25 mouse cellular contexts compared by ENCODE assay signal in genomic region chr11:5924699-5925098, GRCm38 (mm10). TPM values are rescaled to one million over a fixed set of nuclear protein-coding genes. Genes with fewer than 3 reads are reported as not detected.
DNase-seq lines count a peak whose midpoint lies in the region; ATAC-seq and TF ChIP-seq lines count a peak whose summit lies in the region.
"Had no signal": no experiment of that assay in that cellular context is flagged by ENCODE, and none has a peak within 500 bp of the region (broad histone marks: within the 10 kb centered on the region; RNA-seq: fewer than 3 reads in every experiment).

No protein-coding gene starts in this region.

- H3K9me3 ChIP-seq in forebrain, embryonic 11.5 days (ENCODE audit: control insufficient read depth, low read length), result no peaks in the 10 kb centered on the region
- no peaks in the 10 kb centered on the region for H3K9me3 ChIP-seq in forebrain, embryonic 12.5 days
- no peaks in the 10 kb centered on the region for H3K9me3 ChIP-seq in heart, embryonic 10.5 days
- H3K9me3 ChIP-seq in CH12.LX (replicated peaks; ENCODE audit: low read length), result peaks cover 2% of the 10 kb centered on the region
- H3K9me3 ChIP-seq: embryonic facial prominence, embryonic 15.5 days had no signal

- no peaks in the 10 kb centered on the region for H3K27me3 ChIP-seq in forebrain, embryonic 11.5 days (ENCODE audit: control insufficient read depth, insufficient read depth, low read length)
- H3K27me3 ChIP-seq in forebrain, embryonic 12.5 days, result no peaks in the 10 kb centered on the region
- H3K27me3 ChIP-seq in heart, embryonic 10.5 days (ENCODE audit: insufficient read depth, poor library complexity, severe bottlenecking), result no peaks in the 10 kb centered on the region
- peaks cover 5% of the 10 kb centered on the region for H3K27me3 ChIP-seq in CH12.LX (replicated peaks)
- H3K27me3 ChIP-seq: embryonic facial prominence, embryonic 13.5 days; embryonic facial prominence, embryonic 15.5 days had no signal

- dilution Hi-C loops in CH12.LX (cut with MboI; ENCODE audit: extremely low pct_ligation_motif_present, extremely low pct_unique_long_range_greater_than_20kb, low sequenced_read_pairs), result no loop called here

- 62% methylated on average over 8 of the region's 8 CpGs for whole genome bisulfite sequencing in forebrain, embryonic 11.5 days
- WGBS in forebrain, embryonic 12.5 days, result 63% methylated on average over 8 of the region's 8 CpGs
- WGBS in heart, embryonic 10.5 days, result 71% methylated on average over 8 of the region's 8 CpGs

- in situ Hi-C loops in CH12.LX (cut with MboI; ENCODE audit: low pct_ligation_motif_present, low pct_unique_long_range_greater_than_20kb, low sequenced_read_pairs), result no loop called here

- no peak for TF ChIP-seq CTCF in CH12.LX (conservative IDR thresholded peaks at IDR 0.05 in 1 of 2, IDR thresholded peaks at IDR 0.05 in 1 of 2; ENCODE audit: low read depth in 2 of 2, low read length in 2 of 2)

- ATAC-seq in forebrain, embryonic 11.5 days (replicated peaks; ENCODE audit: low FRiP score), result no peak
- no peak for ATAC-seq in forebrain, embryonic 12.5 days (ENCODE audit: low FRiP score)
- ATAC-seq: CD4-positive, CD25-positive, alpha-beta regulatory T cell, adult 4 months; forebrain, embryonic 14.5 days; forebrain, embryonic 16.5 days had no signal

- H3K4me2 ChIP-seq in forebrain, embryonic 11.5 days (ENCODE audit: low read depth, low read length, severe bottlenecking), result no peak overlapping the region
- H3K4me2 ChIP-seq in forebrain, embryonic 12.5 days, result no peak overlapping the region
- H3K4me2 ChIP-seq in CH12.LX (ENCODE audit: insufficient read depth, low read depth, poor library complexity, severe bottlenecking), result peak overlapping the region; percentile 35; the same call in 1 of the 2 replicates
- H3K4me2 ChIP-seq: embryonic facial prominence, embryonic 13.5 days; embryonic facial prominence, embryonic 15.5 days had no signal

- no peak overlapping the region for H3K27ac ChIP-seq in forebrain, embryonic 11.5 days (ENCODE audit: low read depth, low read length)
- H3K27ac ChIP-seq in forebrain, embryonic 12.5 days, result no peak overlapping the region
- no peak overlapping the region for H3K27ac ChIP-seq in heart, embryonic 10.5 days
- H3K27ac ChIP-seq in CH12.LX (ENCODE audit: insufficient read depth, low read depth), result no peak overlapping the region
- H3K27ac ChIP-seq: embryonic facial prominence, embryonic 13.5 days; embryonic facial prominence, embryonic 15.5 days; forebrain, embryonic 10.5 days had no signal

- TF ChIP-seq RAD21 in CH12.LX (IDR thresholded peaks at IDR 0.05; ENCODE audit: low read depth, low read length), result no peak

- H3K79me2 ChIP-seq in CH12.LX (replicated peaks; ENCODE audit: control insufficient read depth, extremely low read depth, insufficient read depth, poor library complexity, severe bottlenecking), result no peaks in the 10 kb centered on the region

- peak; percentile 0 for DNase-seq in forebrain, embryonic 11.5 days (ENCODE audit: low spot score)
- DNase-seq in heart, embryonic 10.5 days (ENCODE audit: low spot score), result peak; percentile 25
- DNase-seq in heart, adult 9 months (ENCODE audit: low spot score in 2 of 2), result no peak
- no peak for DNase-seq in CH12.LX (ENCODE audit: extremely low read depth)
- DNase-seq: adrenal gland, adult 2 months; adrenal gland, postnatal 10 days; adrenal gland, postnatal 25 days; B cell, adult 2 months; cerebellum, adult 11 months; cerebellum, adult 18-20 months; cerebellum, adult 8-10 months; cerebellum, adult 9-11 months; cerebellum, postnatal 14 days; cerebellum, postnatal 36 days; embryo, embryonic 11 days had no signal

- H3K36me3 ChIP-seq in forebrain, embryonic 11.5 days (ENCODE audit: control insufficient read depth, insufficient read depth, low read length), result no peaks in the 10 kb centered on the region
- H3K36me3 ChIP-seq in forebrain, embryonic 12.5 days (replicated peaks), result no peaks in the 10 kb centered on the region
- no peaks in the 10 kb centered on the region for H3K36me3 ChIP-seq in heart, embryonic 10.5 days
- H3K36me3 ChIP-seq in CH12.LX (replicated peaks in 1 of 2; ENCODE audit: control insufficient read depth in 1 of 2, insufficient read depth in 1 of 2, low read length in 1 of 2), result no peaks in the 10 kb centered on the region
- H3K36me3 ChIP-seq: embryonic facial prominence, embryonic 13.5 days; embryonic facial prominence, embryonic 15.5 days; forebrain, embryonic 10.5 days had no signal

- no peak for TF ChIP-seq POLR2A in CH12.LX (IDR thresholded peaks at IDR 0.05; ENCODE audit: low read depth, low read length)

- H3K4me1 ChIP-seq in forebrain, embryonic 11.5 days (replicated peaks; ENCODE audit: control insufficient read depth, insufficient read depth, low read length), result no peaks in the 10 kb centered on the region
- no peaks in the 10 kb centered on the region for H3K4me1 ChIP-seq in forebrain, embryonic 12.5 days
- H3K4me1 ChIP-seq in heart, embryonic 10.5 days, result peaks cover 6% of the 10 kb centered on the region
- H3K4me1 ChIP-seq in CH12.LX (ENCODE audit: control insufficient read depth in 1 of 2, insufficient read depth in 2 of 2), result peaks cover 0 to 8% of the 10 kb centered on the region in 2 experiments; a peak in 2 of 4 replicates
- H3K4me1 ChIP-seq: embryonic facial prominence, embryonic 13.5 days; embryonic facial prominence, embryonic 15.5 days had no signal

- no peak for TF ChIP-seq EP300 in CH12.LX (IDR thresholded peaks at IDR 0.05; ENCODE audit: low read length)

- H3K4me3 ChIP-seq in forebrain, embryonic 11.5 days (ENCODE audit: low read depth, low read length), result no peak overlapping the region
- H3K4me3 ChIP-seq in forebrain, embryonic 12.5 days (replicated peaks), result no peak overlapping the region
- no peak overlapping the region for H3K4me3 ChIP-seq in heart, embryonic 10.5 days
- H3K4me3 ChIP-seq in CH12.LX (replicated peaks in 1 of 3; ENCODE audit: low read depth in 2 of 3, low read length in 2 of 3, poor library complexity in 1 of 3), result no peak overlapping the region
- H3K4me3 ChIP-seq: embryonic facial prominence, embryonic 13.5 days; embryonic facial prominence, embryonic 15.5 days; erythroblast, embryonic 14.5 days; forebrain, embryonic 10.5 days had no signal

- no peak overlapping the region for H3K9ac ChIP-seq in forebrain, embryonic 11.5 days (ENCODE audit: low read length)
- no peak overlapping the region for H3K9ac ChIP-seq in forebrain, embryonic 12.5 days
- no peak overlapping the region for H3K9ac ChIP-seq in CH12.LX (ENCODE audit: insufficient read depth, low read depth)
- H3K9ac ChIP-seq: embryonic facial prominence, embryonic 13.5 days; embryonic facial prominence, embryonic 15.5 days had no signal

TF ChIP-seq in CH12.LX, 34 proteins besides CTCF, POLR2A, EP300 and RAD21 (continues in another document):
- TF ChIP-seq USF2 (conservative IDR thresholded peaks at IDR 0.05; ENCODE audit: low read depth, low read length) (no peak), MXI1 (IDR thresholded peaks at IDR 0.05; ENCODE audit: low read depth, low read length) (peak; percentile 33; the same call in 1 of the 2 replicates), UBTF (IDR thresholded peaks at IDR 0.05; ENCODE audit: low read depth, low read length) (no peak), E2F4 (IDR thresholded peaks at IDR 0.05; ENCODE audit: insufficient replicate concordance, low read depth, low read length) (no peak), POLR2AphosphoS2 (IDR thresholded peaks at IDR 0.05; ENCODE audit: low read depth, low read length) (no peak), MYC (IDR thresholded peaks at IDR 0.05; ENCODE audit: low read depth, low read length) (peak; percentile 81; the same call in 1 of the 2 replicates), USF1 (IDR thresholded peaks at IDR 0.05; ENCODE audit: low read depth, low read length) (peak; percentile 19; the same call in 1 of the 2 replicates), NELFE (IDR thresholded peaks at IDR 0.05; ENCODE audit: low read depth, low read length) (no peak), ELF1 (IDR thresholded peaks at IDR 0.05; ENCODE audit: low read depth, low read length) (no peak), JUN (IDR thresholded peaks at IDR 0.05; ENCODE audit: insufficient read depth, low read depth, low read length) (no peak), MAX (IDR thresholded peaks at IDR 0.05; ENCODE audit: low read length) (peak; percentile 80), CHD2 (IDR thresholded peaks at IDR 0.05; ENCODE audit: low read length) (no peak), KAT2A (IDR thresholded peaks at IDR 0.05; ENCODE audit: insufficient replicate concordance, low read length) (no peak)

RNA-seq across cellular contexts. Expression of gene Gck, which starts 25.2 kb away (rescaled TPM):
- 1.8 and 4.5 TPM in 2 replicates for polyA plus RNA-seq in forebrain, embryonic 11.5 days (2014; fragmentation: Nextera tagmentation; extraction: Ambion mirVana)
- polyA plus RNA-seq in forebrain, embryonic 12.5 days (2016; fragmentation: Nextera tagmentation; extraction: Ambion mirVana), result 2.9 and 3.5 TPM in 2 replicates
- polyA plus RNA-seq in heart, embryonic 10.5 days (2016; fragmentation: Nextera tagmentation; extraction: Ambion mirVana), result 2.1 and 2.6 TPM in 2 replicates
- total RNA-seq in CH12.LX (2012; rRNA removed), result 0.63 and 0.68 TPM in 2 replicates
- total RNA-seq in CH12.LX (2014; rRNA removed), result 1.0 and 1.2 TPM in 2 replicates
- 1.4 and 2.3 TPM in 2 replicates for polyA plus RNA-seq in CH12.LX (2012; ENCODE audit: insufficient read length, low read depth)
- total RNA-seq: common myeloid progenitor, adult 5-6 weeks; MEL had no signal
- polyA plus RNA-seq: CD4-positive, CD25-positive, alpha-beta regulatory T cell, adult 4 months; erythroblast, embryonic 14.5 days had no signal

RNA-seq across cellular contexts. Expression of gene Myl7, which starts 26.1 kb away (rescaled TPM):
- polyA plus RNA-seq in forebrain, embryonic 11.5 days (2014; fragmentation: Nextera tagmentation; extraction: Ambion mirVana), result 0.47 and 1.3 TPM in 2 replicates
- 0.99 and 2.0 TPM in 2 replicates for polyA plus RNA-seq in forebrain, embryonic 12.5 days (2016; fragmentation: Nextera tagmentation; extraction: Ambion mirVana)
- polyA plus RNA-seq in heart, embryonic 10.5 days (2016; fragmentation: Nextera tagmentation; extraction: Ambion mirVana), result 6,952 and 8,117 TPM in 2 replicates
- total RNA-seq in CH12.LX (2012; rRNA removed) (0.42 TPM in 1 of 2 replicates, not detected in the other), CH12.LX (2014; rRNA removed) (not detected in 2 replicates)
- polyA plus RNA-seq in CH12.LX (2012; ENCODE audit: insufficient read length, low read depth), result 0.44 TPM in 1 of 2 replicates, not detected in the other
- total RNA-seq: adrenal gland, adult 2 months; adrenal gland, postnatal 25 days; common myeloid progenitor, adult 5-6 weeks; MEL had no signal
- polyA plus RNA-seq: CD4-positive, CD25-positive, alpha-beta regulatory T cell, adult 4 months; forebrain, embryonic 14.5 days; forebrain, embryonic 16.5 days had no signal

RNA-seq across cellular contexts. Expression of gene Ykt6, which starts 30.8 kb away (rescaled TPM):
- polyA plus RNA-seq in forebrain, embryonic 11.5 days (2014; fragmentation: Nextera tagmentation; extraction: Ambion mirVana), result 25.5 and 27.2 TPM in 2 replicates
- polyA plus RNA-seq in forebrain, embryonic 12.5 days (2016; fragmentation: Nextera tagmentation; extraction: Ambion mirVana), result 58.4 and 59.8 TPM in 2 replicates
- 48.1 and 56.7 TPM in 2 replicates for polyA plus RNA-seq in heart, embryonic 10.5 days (2016; fragmentation: Nextera tagmentation; extraction: Ambion mirVana)
- total RNA-seq in CH12.LX (2012; rRNA removed) (79.8 and 103 TPM in 2 replicates), CH12.LX (2014; rRNA removed) (95.1 and 95.8 TPM in 2 replicates)
- 117 and 121 TPM in 2 replicates for polyA plus RNA-seq in CH12.LX (2012; ENCODE audit: insufficient read length, low read depth)

RNA-seq across cellular contexts. Expression of gene Pold2, which starts 46.6 kb away (rescaled TPM):
- 130 TPM in 2 replicates for polyA plus RNA-seq in forebrain, embryonic 11.5 days (2014; fragmentation: Nextera tagmentation; extraction: Ambion mirVana)
- 104 and 108 TPM in 2 replicates for polyA plus RNA-seq in forebrain, embryonic 12.5 days (2016; fragmentation: Nextera tagmentation; extraction: Ambion mirVana)
- polyA plus RNA-seq in heart, embryonic 10.5 days (2016; fragmentation: Nextera tagmentation; extraction: Ambion mirVana), result 140 and 162 TPM in 2 replicates
- total RNA-seq in CH12.LX (2012; rRNA removed) (285 and 330 TPM in 2 replicates), CH12.LX (2014; rRNA removed) (120 and 136 TPM in 2 replicates)
- 205 and 218 TPM in 2 replicates for polyA plus RNA-seq in CH12.LX (2012; ENCODE audit: insufficient read length, low read depth)

Comparison
In these comparisons a context has a peak if more than half of its experiments do, and no peak if none do; other contexts are left out.
1. DNase-seq: peak in forebrain, embryonic 11.5 days (single experiment) and heart, embryonic 10.5 days (single experiment); none in heart, adult 9 months (0 of 2) and CH12.LX (single experiment).
2. RNA of gene Myl7, which starts 26.1 kb away (polyA plus RNA-seq): 6,952 to 8,117 TPM in heart, embryonic 10.5 days; 0.99 to 2.0 TPM in forebrain, embryonic 12.5 days, 0.47 to 1.3 TPM in forebrain, embryonic 11.5 days and 0.44 TPM in CH12.LX; every median in the first group is over 1,000 times any median in the second.